Mouse (Mus musculus) layer of hippocampus, postnatal 36 days (tissue): Measurements from ENCODE around the gene Lypla2. TPM values are rescaled to one million over a fixed set of nuclear protein-coding genes. Genes with fewer than 3 reads are reported as not detected.

Experiments
- DNase-seq, 2 experiments: peaks; one replicate each; pipeline ENCODE4 v3.0.0; 2022
- total RNA-seq, 2 experiments: library from RNA; stranded (reverse); gene quantifications; 2 replicates each; pipeline ENCODE4 v1.2.3; 2021

Lypla2 gene
- total RNA-seq, 2 experiments from 2014 or later: 93.4 to 106 TPM

DNA sequence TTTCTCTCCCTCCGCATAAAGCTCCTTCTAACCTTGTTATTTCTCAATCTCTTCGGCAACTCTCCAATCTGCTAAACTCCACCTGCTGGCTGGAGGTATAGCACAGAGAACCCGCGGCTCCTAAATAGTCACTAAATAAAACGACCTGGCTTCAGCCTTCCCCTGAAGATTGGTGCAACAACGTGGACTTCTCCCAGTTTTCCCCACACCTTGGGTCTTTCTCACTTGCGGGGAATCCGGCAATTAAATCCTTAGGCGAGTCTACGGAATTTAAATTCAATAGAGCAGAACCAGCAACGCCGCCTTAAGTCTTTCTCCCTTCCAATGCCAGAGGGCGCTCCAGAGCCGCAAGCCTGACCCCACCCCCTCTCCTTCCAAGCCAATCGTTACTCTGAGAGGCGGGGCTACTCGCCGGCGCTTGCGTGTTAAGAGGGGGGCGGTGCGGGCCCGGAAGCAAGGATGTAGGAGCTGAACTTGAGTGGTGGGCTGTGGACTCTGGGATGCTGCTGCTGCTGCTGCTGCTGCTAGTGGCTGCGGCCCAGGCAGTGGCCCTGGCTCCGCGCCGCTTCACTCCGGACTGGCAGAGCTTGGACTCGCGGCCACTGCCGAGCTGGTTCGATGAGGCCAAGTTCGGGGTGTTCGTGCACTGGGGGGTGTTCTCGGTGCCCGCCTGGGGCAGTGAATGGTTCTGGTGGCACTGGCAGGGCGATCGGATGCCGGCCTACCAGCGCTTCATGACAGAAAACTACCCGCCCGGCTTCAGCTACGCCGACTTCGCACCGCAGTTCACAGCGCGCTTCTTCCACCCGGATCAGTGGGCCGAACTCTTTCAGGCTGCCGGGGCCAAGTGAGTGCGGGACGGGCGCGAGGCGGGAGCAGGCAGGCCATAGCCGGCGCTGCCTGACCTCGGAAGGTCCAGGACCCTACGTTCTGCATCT is 51.9 kb downstream of the Lypla2 start, which contains the start of gene Fuca1:
Gene Fuca1, plus strand, starts transcription at position 432 of the 938 bp plus-strand sequence.
- DNase-seq: peak; percentile 93 to 95

DNA sequence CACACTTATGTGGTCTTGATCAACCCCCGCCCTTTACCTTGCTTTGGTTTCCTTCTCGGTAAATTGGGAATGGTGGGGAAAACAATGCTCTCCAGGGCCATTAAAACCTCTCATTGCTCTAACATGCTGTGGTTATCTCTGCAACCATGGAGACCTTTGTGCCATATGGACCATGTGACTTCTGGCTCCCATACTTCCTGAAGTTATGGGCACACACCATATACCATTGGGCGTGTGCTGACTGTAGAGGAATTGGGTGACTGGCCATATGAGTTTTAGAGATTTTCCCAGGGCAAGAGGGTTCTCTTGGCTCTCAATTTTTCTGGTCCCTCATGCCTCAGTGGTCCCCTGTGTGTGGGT is 53.2 kb downstream of the Lypla2 start:
- DNase-seq: no peak

DNA sequence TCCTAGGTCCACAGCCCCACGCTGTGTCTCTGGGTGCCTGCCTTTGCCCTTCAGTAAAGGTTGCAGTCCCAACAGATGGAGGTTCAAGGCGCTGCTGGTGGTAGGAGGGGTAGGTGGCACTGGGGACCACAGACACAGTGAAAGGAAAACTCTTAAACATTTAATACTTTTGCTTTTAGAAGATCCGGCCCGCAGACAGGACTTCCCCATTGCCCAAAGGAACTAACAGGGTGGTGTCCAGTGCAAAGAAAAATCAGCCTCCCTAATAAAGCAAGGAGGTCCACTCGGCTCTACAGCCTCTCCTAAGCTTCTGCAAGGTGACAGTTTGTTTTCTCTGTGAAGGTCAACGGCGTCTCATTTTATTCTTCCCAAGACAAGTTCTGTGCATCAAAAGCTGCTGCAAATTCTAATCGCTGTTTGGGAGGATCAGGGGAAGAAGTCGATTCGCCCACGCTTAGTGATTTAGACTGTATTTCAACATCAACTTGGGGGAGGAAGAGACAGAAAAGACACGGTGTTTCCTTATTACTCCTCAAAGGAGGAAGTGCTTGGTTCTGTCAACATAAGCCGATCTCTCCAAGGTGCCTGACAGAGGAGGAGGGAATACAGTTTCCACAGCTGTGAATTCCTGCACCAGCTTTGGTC is 53.7 kb downstream of the Lypla2 start:
- DNase-seq: no peak

Other genes starting within 250 kb of the Lypla2 start
- gene Il22ra1, start 244.5 kb downstream of the Lypla2 start, total RNA-seq: not detected
- under 1 TPM; 0.60 to 0.71 TPM for gene Myom3, start 212.9 kb downstream of the Lypla2 start, total RNA-seq
- gene Srsf10, start 116.9 kb downstream of the Lypla2 start, total RNA-seq: 100 to 1,000 TPM in 1 of 2 experiments, 10 to 100 TPM in 1; 93.9 to 103 TPM
- gene Pnrc2, start 98.8 kb downstream of the Lypla2 start, total RNA-seq: 10 to 100 TPM; 54.5 to 56.3 TPM
- under 1 TPM in 1 of 2 experiments, not detected in 1; 0.15 TPM for gene Cnr2, start 77.2 kb downstream of the Lypla2 start, total RNA-seq
- gene Fuca1, start 51.9 kb downstream of the Lypla2 start, total RNA-seq: 10 to 100 TPM; 33.4 to 43.1 TPM
- 10 to 100 TPM; 35.5 to 36.4 TPM for gene Hmgcl, start 26.2 kb downstream of the Lypla2 start, total RNA-seq
- gene Gale, start 8.9 kb downstream of the Lypla2 start, total RNA-seq: 10 to 100 TPM; 17.7 to 20.7 TPM
- gene Pithd1, start 14.6 kb upstream of the Lypla2 start, total RNA-seq: 10 to 100 TPM; 87.4 to 89.4 TPM
- gene Eloa, start 49.1 kb upstream of the Lypla2 start, total RNA-seq: 10 to 100 TPM; 28.7 to 30.3 TPM
- 100 to 1,000 TPM; 284 to 295 TPM for gene Rpl11, start 80.8 kb upstream of the Lypla2 start, total RNA-seq
- gene Id3, start 170.9 kb upstream of the Lypla2 start, total RNA-seq: 10 to 100 TPM; 35.4 to 42.4 TPM
- gene E2f2, start 199.8 kb upstream of the Lypla2 start, total RNA-seq: under 1 TPM; 0.63 to 0.72 TPM
- gene Asap3, start 233.7 kb upstream of the Lypla2 start, total RNA-seq: 1 to 10 TPM; 3.1 to 3.2 TPM